Mouse (Mus musculus) liver, embryonic 12.5 days (tissue): ENCODE data around the gene R3hdml. TPM values are rescaled to one million over a fixed set of nuclear protein-coding genes. Genes with fewer than 3 reads are reported as not detected.

Source experiments
- ATAC-seq: fragments of 200-750 bp; cut with Nextera tagmentation; 2 replicates; pipeline ENCODE4 v1.8.0; 2017; ENCODE audit warnings: moderate number of reproducible peaks, mild to moderate bottlenecking, moderate library complexity
- H3K27ac ChIP-seq: fragments of 300-500 bp; sonication (generic); 2 replicates; pipeline ENCODE4 v1.5.1; 2016; ENCODE audit warnings: mild to moderate bottlenecking
- H3K27me3 ChIP-seq: fragments of 300-500 bp; sonication (generic); replicated peaks from 2 replicates; pipeline ENCODE4 v1.6.1; 2016; ENCODE audit warnings: mild to moderate bottlenecking, moderate library complexity
- H3K36me3 ChIP-seq: fragments of 300-500 bp; sonication (generic); 2 replicates; pipeline ENCODE4 v1.6.1; 2016; ENCODE audit warnings: mild to moderate bottlenecking, moderate library complexity
- H3K4me1 ChIP-seq: fragments of 300-500 bp; sonication (generic); 2 replicates; pipeline ENCODE4 v1.6.1; 2016
- H3K4me2 ChIP-seq: fragments of 300-500 bp; sonication (generic); 2 replicates; pipeline ENCODE4 v1.6.1; 2016; ENCODE audit warnings: mild to moderate bottlenecking, moderate library complexity
- H3K4me3 ChIP-seq: fragments of 300-500 bp; sonication (generic); 2 replicates; pipeline ENCODE4 v1.5.1; 2016; ENCODE audit warnings: mild to moderate bottlenecking, moderate library complexity
- H3K9ac ChIP-seq: fragments of 300-500 bp; sonication (generic); 2 replicates; pipeline ENCODE4 v1.6.1; 2016; ENCODE audit warnings: mild to moderate bottlenecking, moderate library complexity
- H3K9me3 ChIP-seq: fragments of 300-500 bp; sonication (generic); replicated peaks from 2 replicates; pipeline ENCODE4 v1.6.1; 2016; ENCODE audit warnings: mild to moderate bottlenecking, moderate library complexity
- WGBS: fragments of 180-500 bp; shearing (Covaris S2); methylation state at CpG from one replicate; pipeline ENCODE4 v1.1.7; 2016; ENCODE audit not compliant: insufficient replicate concordance; 5-methylcytosine and 5-hydroxymethylcytosine counted together
- polyA plus RNA-seq: library from polyadenylated mRNA; unstranded; fragments of >200 nt; fragmentation: Nextera tagmentation; extraction: Ambion mirVana; gene quantifications from 2 replicates; pipeline ENCODE4 v1.2.1, GENCODE M21; 2016

Gene R3hdml
- polyA plus RNA-seq, 1 experiment from 2014 or later = not detected

GRCm38 (mm10) chr2:163462386-163462785 is 29.7 kb upstream of the R3hdml start:
- no peak overlapping the region for H3K4me3 ChIP-seq
- 0 out of 2 replicates have a peak, but pooled peaks cover 5% of the 10 kb centered on the region for H3K4me1 ChIP-seq
- no peak overlapping the region for H3K27ac ChIP-seq
- no peaks in the 10 kb centered on the region for H3K9me3 ChIP-seq
- ATAC-seq = no peak
- peaks cover 5% of the 10 kb centered on the region; the same call in 1 of the 2 replicates for H3K36me3 ChIP-seq
- H3K27me3 ChIP-seq = peaks cover 32% of the 10 kb centered on the region
- WGBS = 51% methylated on average over 5 of the region's 5 CpGs
- no peak overlapping the region for H3K4me2 ChIP-seq
- no peak overlapping the region for H3K9ac ChIP-seq

- 70% methylated on average over 11 of the region's 11 CpGs for WGBS
- H3K27me3 ChIP-seq = peaks cover 29% of the 10 kb centered on the region
- H3K4me2 ChIP-seq = no peak overlapping the region
- H3K9me3 ChIP-seq = no peaks in the 10 kb centered on the region
- H3K4me1 ChIP-seq = 0 out of 2 replicates have a peak, but pooled peaks cover 5% of the 10 kb centered on the region
- H3K27ac ChIP-seq = no peak overlapping the region
- no peak overlapping the region for H3K4me3 ChIP-seq
- ATAC-seq = no peak
- H3K36me3 ChIP-seq = peaks cover 8% of the 10 kb centered on the region
- no peak overlapping the region for H3K9ac ChIP-seq
Measured at GRCm38 (mm10) chr2:163462801-163463200, 29.3 kb upstream of the R3hdml start.

- H3K9me3 ChIP-seq = no peaks in the 10 kb centered on the region
- 48% methylated on average over 10 of the region's 10 CpGs for WGBS
- no peak overlapping the region for H3K4me2 ChIP-seq
- peaks cover 24% of the 10 kb centered on the region for H3K27me3 ChIP-seq
- H3K4me3 ChIP-seq = no peak overlapping the region
- no peak overlapping the region for H3K9ac ChIP-seq
- no peak for ATAC-seq
- peaks cover 13% of the 10 kb centered on the region for H3K36me3 ChIP-seq
- H3K27ac ChIP-seq = no peak overlapping the region
- 0 out of 2 replicates have a peak, but pooled peaks cover 4% of the 10 kb centered on the region for H3K4me1 ChIP-seq
Measured at GRCm38 (mm10) chr2:163463251-163463769, 28.8 kb upstream of the R3hdml start.

- Histone ChIP-seq H3K4me3 (no peak overlapping the region), H3K4me1 (no peaks in the 10 kb centered on the region), H3K36me3 (peaks cover 19% of the 10 kb centered on the region), H3K27ac (no peak overlapping the region), H3K4me2 (no peak overlapping the region), H3K27me3 (peaks cover 17% of the 10 kb centered on the region), H3K9ac (no peak overlapping the region), H3K9me3 (no peaks in the 10 kb centered on the region)
- 70% methylated on average over 4 of the region's 4 CpGs for WGBS
- ATAC-seq = no peak
Measured at GRCm38 (mm10) chr2:163463998-163464397, 28.1 kb upstream of the R3hdml start.

- H3K9ac ChIP-seq = no peak overlapping the region
- no peak overlapping the region for H3K4me2 ChIP-seq
- no peaks in the 10 kb centered on the region for H3K4me1 ChIP-seq
- H3K27ac ChIP-seq = no peak overlapping the region
- peaks cover 25% of the 10 kb centered on the region for H3K36me3 ChIP-seq
- no peak overlapping the region for H3K4me3 ChIP-seq
- no peak for ATAC-seq
- no peaks in the 10 kb centered on the region for H3K9me3 ChIP-seq
- WGBS = 70% methylated on average over 6 of the region's 6 CpGs
- peaks cover 12% of the 10 kb centered on the region for H3K27me3 ChIP-seq
Measured at GRCm38 (mm10) chr2:163464562-163464961, 27.6 kb upstream of the R3hdml start.

GRCm38 (mm10) chr2:163466771-163467170 is 25.3 kb upstream of the R3hdml start:
- Histone ChIP-seq H3K27ac (no peak overlapping the region), H3K27me3 (no peaks in the 10 kb centered on the region), H3K9me3 (no peaks in the 10 kb centered on the region), H3K4me1 (peaks cover 13% of the 10 kb centered on the region), H3K4me2 (no peak overlapping the region), H3K36me3 (peaks cover 29% of the 10 kb centered on the region), H3K9ac (no peak overlapping the region), H3K4me3 (no peak overlapping the region)
- WGBS = 60% methylated on average over 8 of the region's 8 CpGs
- no peak for ATAC-seq

GRCm38 (mm10) chr2:163467585-163467984 is 24.5 kb upstream of the R3hdml start:
- H3K4me2 ChIP-seq = no peak overlapping the region
- ATAC-seq = no peak
- no peak overlapping the region for H3K4me3 ChIP-seq
- peaks cover 29% of the 10 kb centered on the region for H3K36me3 ChIP-seq
- 78% methylated on average over 6 of the region's 6 CpGs for WGBS
- no peak overlapping the region for H3K9ac ChIP-seq
- H3K9me3 ChIP-seq = no peaks in the 10 kb centered on the region
- peaks cover 16% of the 10 kb centered on the region for H3K4me1 ChIP-seq
- H3K27me3 ChIP-seq = no peaks in the 10 kb centered on the region
- H3K27ac ChIP-seq = no peak overlapping the region

- H3K27ac ChIP-seq = no peak overlapping the region
- ATAC-seq = no peak
- H3K9ac ChIP-seq = no peak overlapping the region
- no peaks in the 10 kb centered on the region for H3K27me3 ChIP-seq
- 82% methylated on average over 6 of the region's 6 CpGs for WGBS
- peaks cover 16% of the 10 kb centered on the region for H3K4me1 ChIP-seq
- no peak overlapping the region for H3K4me3 ChIP-seq
- peaks cover 29% of the 10 kb centered on the region for H3K36me3 ChIP-seq
- H3K9me3 ChIP-seq = no peaks in the 10 kb centered on the region
- H3K4me2 ChIP-seq = no peak overlapping the region
Measured at GRCm38 (mm10) chr2:163468866-163469265, 23.3 kb upstream of the R3hdml start.

- Histone ChIP-seq H3K4me1 (peaks cover 16% of the 10 kb centered on the region), H3K36me3 (peaks cover 29% of the 10 kb centered on the region), H3K27me3 (no peaks in the 10 kb centered on the region), H3K27ac (no peak overlapping the region), H3K9ac (no peak overlapping the region), H3K4me3 (no peak overlapping the region), H3K4me2 (no peak overlapping the region), H3K9me3 (no peaks in the 10 kb centered on the region)
- no peak for ATAC-seq
- 89% methylated on average over 15 of the region's 15 CpGs for whole genome bisulfite sequencing
Measured at GRCm38 (mm10) chr2:163469711-163470110, 22.4 kb upstream of the R3hdml start.

GRCm38 (mm10) chr2:163471136-163471535 is 21.0 kb upstream of the R3hdml start:
- ATAC-seq = no peak
- H3K4me2 ChIP-seq = peak overlapping the region; percentile 92
- H3K9me3 ChIP-seq = no peaks in the 10 kb centered on the region
- peak overlapping the region; percentile 78 for H3K4me3 ChIP-seq
- H3K4me1 ChIP-seq = peaks cover 16% of the 10 kb centered on the region
- no peaks in the 10 kb centered on the region for H3K27me3 ChIP-seq
- H3K27ac ChIP-seq = no peak overlapping the region
- H3K36me3 ChIP-seq = peaks cover 29% of the 10 kb centered on the region
- WGBS = 69% methylated on average over 3 of the region's 3 CpGs
- peak overlapping the region; percentile 80 for H3K9ac ChIP-seq

GRCm38 (mm10) chr2:163471710-163472465 is 20.2 kb upstream of the R3hdml start:
- H3K9ac ChIP-seq = peak overlapping the region; percentile 80
- 5% methylated on average over 36 of the region's 36 CpGs for WGBS
- H3K36me3 ChIP-seq = peaks cover 26% of the 10 kb centered on the region
- H3K4me2 ChIP-seq = peak overlapping the region; percentile 92
- H3K9me3 ChIP-seq = no peaks in the 10 kb centered on the region
- H3K27me3 ChIP-seq = 0 out of 2 replicates have a peak, but pooled peaks cover 1% of the 10 kb centered on the region
- peak overlapping the region; percentile 78 for H3K4me3 ChIP-seq
- peaks cover 16% of the 10 kb centered on the region for H3K4me1 ChIP-seq
- ATAC-seq = peak; percentile 85
- peak overlapping the region; percentile 67 for H3K27ac ChIP-seq

GRCm38 (mm10) chr2:163472466-163472851 is 19.7 kb upstream of the R3hdml start, which contains the start of gene Fitm2:
Fitm2 (minus strand) TSS chr2:163472629.
- ATAC-seq = peak; percentile 90
- WGBS = under 1% methylated on average over 30 of the region's 30 CpGs
- H3K27ac ChIP-seq = peak within 1 kb of the TSS; percentile 67

More at GRCm38 (mm10) chr2:163472466-163472851, 19.7 kb upstream of the R3hdml start, which contains the start of gene Fitm2:
- H3K4me2 ChIP-seq = peak within 1 kb of the TSS; percentile 92
- peaks cover 16% of the 10 kb centered on the region for H3K4me1 ChIP-seq
- H3K9ac ChIP-seq = peak within 1 kb of the TSS; percentile 80
- H3K36me3 ChIP-seq = peaks cover 24% of the 10 kb centered on the region
- no peaks in the 10 kb centered on the region for H3K9me3 ChIP-seq
- H3K27me3 ChIP-seq = 0 out of 2 replicates have a peak, but pooled peaks cover 7% of the 10 kb centered on the region
- peak within 1 kb of the TSS; percentile 78 for H3K4me3 ChIP-seq
